Mouse (Mus musculus) bone marrow, adult 2 months (tissue): ENCODE measurements around the gene Hoxd3.

ENCODE experiments used
- CTCF ChIP-seq: fragments of 200-500 bp; IDR thresholded peaks from 2 replicates; pipeline ENCODE4 v1.5.1; 2011; ENCODE audit warnings: low read length, control low read depth; ENCODE audit not compliant: control insufficient read depth, insufficient read depth
- POLR2A ChIP-seq: fragments of 200-500 bp; IDR thresholded peaks from 2 replicates; pipeline ENCODE4 v1.6.1; 2011; ENCODE audit warnings: low read depth, mild to moderate bottlenecking, control low read depth, low read length, borderline replicate concordance; ENCODE audit not compliant: control insufficient read depth

GRCm38 (mm10) chr2:74725171-74725570 lies 13.4 kb downstream of the Hoxd3 start:
- no peak for TF ChIP-seq CTCF
- no peak for TF ChIP-seq POLR2A
